Mouse (Mus musculus) gastrocnemius, postnatal 4 days (tissue): ENCODE data around the gene Prkg1. TPM values are rescaled to one million over a fixed set of nuclear protein-coding genes. Genes with fewer than 3 reads are reported as not detected.
A peak's percentile ranks its signal among the peaks of the same experiment; 100 is the strongest.
"Not testable (repeated sequence)": the region's sequence is repeated elsewhere in the genome, so short reads cannot be mapped to it uniquely, and the experiment has no call there.

Experiments used
- DNase-seq, 2 experiments: peaks; one replicate each; pipeline ENCODE4 v3.0.0; 2021 to 2022; ENCODE audit warnings: low spot score in 2 of 2, mixed read lengths in 2 of 2
- total RNA-seq, 2 experiments: library from RNA; stranded (reverse); gene quantifications; 2 replicates each; pipeline ENCODE4 v1.2.3; 2021

Prkg1 gene
- total RNA-seq, 2 experiments from 2014 or later: 42.3 to 50.1 TPM

GRCm38 (mm10) chr19:31444101-31444500 is 320.7 kb downstream of the Prkg1 start:
- DNase-seq: no peak

DNA sequence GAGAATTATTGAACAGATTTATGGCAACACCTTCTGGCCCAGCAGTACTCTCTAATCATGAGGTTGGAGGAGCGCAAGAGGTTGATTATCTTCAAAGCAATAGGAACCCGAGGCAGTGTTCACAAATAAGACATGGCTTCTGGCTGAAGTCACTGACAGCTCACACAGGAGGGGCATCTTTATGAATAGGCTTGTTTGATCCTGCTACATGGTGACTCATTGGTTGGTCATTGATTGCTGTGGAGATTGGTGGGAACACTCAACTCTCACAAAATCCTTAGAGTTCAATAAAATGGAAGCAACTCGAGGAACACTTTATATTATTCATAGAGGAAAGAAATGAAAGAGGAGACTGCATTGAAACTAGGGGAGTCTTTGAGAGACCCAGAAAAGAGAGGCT is 322.5 kb downstream of the Prkg1 start:
- DNase-seq: no peak

GRCm38 (mm10) chr19:31433446-31433845 is 331.4 kb downstream of the Prkg1 start:
- no peak for DNase-seq

GRCm38 (mm10) chr19:31431411-31431810 is 333.4 kb downstream of the Prkg1 start:
- no peak for DNase-seq

DNA sequence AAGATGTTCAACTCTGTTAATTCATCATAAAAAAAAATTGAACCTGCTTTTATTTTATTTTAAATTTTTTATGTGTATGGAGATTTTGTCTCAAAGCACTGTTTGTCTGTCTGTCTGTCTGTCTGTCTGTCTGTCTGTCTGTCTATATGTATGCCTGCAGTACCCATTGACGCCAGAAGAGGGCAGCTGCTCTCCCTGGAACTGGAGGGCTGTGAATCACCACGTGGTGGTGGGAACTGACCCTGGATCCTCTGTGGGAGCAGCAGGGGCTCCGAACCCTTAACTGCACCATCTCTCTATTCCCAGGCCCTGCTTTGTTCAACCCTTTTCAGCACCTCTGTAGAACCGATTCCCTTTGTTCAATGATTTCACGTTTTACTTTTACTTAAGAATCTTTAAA is 338.7 kb downstream of the Prkg1 start:
- DNase-seq: no peak

GRCm38 (mm10) chr19:31425199-31425598 is 339.6 kb downstream of the Prkg1 start:
- no peak for DNase-seq

DNA sequence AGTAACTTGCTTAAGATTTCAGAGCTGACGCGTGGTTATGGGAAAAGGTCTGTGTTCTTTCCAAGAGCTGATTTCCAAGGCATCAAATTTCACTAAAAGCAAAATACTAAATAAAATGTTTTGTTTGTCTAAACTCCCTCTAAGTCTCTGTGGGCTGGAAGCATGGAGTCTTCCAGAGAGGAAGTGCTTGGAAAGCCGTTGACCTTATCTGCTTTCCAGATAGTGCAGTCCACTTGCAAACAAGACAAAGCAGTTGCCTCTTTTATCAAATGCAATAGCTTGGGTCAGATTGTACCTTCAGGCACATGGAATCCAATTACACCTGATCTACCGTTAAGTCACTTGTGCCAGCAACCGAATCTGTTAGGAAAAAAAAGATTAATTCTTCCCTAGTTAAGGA is 340.5 kb downstream of the Prkg1 start:
- no peak for DNase-seq

DNA sequence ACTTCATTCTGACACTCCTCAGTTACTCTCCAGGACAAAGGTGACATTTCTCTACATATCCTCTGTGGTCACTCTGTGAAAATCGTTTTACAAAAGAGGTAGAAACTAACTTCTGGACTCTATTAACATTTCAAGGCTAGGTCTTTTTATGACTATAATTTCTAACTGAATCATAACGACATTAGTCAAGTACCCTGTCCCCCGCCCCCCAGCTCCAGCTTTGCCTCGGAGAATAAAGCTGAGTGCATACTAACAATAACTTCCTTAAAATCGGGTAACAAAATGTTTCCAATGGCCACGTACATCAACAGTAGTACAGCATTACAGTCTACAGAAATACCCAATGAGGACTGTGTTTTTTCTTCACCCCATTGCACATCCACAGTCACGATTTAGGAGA is 351.3 kb downstream of the Prkg1 start:
- no peak for DNase-seq

DNA sequence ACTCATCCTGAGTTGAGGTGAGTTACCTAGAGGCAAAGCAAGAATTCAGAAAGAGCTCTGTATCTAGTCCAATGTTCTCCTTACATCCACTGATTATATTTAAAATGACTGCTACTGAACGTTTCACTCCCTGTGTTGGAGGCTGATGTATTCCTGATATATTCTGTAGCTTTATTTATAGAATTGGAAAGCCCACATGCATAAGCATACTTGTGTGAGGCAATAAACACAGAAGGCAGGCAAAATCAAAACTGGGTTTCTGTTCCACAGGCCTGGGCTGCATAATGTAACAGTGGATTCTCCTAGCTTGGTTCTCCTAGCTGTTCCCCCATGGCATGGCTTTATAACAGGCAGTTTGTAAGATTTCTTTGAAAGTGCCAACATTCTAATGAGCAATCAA is 368.7 kb downstream of the Prkg1 start:
- DNase-seq: no peak

DNA sequence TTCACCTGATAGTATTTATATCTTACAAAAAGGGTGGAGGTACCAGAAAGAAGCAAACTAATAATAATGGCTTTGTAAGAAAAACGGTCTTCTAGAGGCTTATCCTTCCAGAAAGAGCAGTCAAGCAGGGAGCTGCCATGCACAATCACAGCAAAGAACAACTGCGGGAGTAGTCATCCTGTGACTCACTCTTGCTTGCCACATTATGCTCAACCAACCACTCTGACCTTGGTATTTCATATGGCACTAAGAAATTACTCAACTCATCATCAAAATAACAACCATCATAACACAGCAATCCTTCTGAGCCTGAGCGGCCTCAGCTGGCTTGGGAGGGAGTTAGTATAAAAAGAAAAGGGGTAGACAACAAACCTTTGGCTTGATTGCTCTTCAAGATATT is 379.5 kb downstream of the Prkg1 start:
- no peak for DNase-seq

DNA sequence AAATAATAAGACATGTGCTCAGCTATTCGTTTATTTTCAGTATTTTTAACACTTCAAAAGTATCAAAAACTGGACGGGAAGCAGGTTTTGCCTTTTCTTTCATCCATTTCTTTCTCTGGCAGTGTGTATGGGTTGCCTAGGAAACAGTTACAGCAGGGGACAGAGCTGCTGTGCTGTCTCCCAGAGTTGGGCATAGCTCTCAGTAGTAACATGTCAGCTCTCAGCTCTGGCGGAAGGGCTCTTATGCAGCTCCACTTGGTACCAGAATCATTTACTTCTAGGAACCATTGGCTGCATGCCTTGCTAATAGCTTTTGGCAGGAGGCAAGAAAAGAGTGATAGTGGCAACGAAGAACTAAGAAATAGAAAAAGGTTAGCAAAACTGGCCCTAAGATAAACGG is 381.0 kb downstream of the Prkg1 start:
- DNase-seq: no peak

DNA sequence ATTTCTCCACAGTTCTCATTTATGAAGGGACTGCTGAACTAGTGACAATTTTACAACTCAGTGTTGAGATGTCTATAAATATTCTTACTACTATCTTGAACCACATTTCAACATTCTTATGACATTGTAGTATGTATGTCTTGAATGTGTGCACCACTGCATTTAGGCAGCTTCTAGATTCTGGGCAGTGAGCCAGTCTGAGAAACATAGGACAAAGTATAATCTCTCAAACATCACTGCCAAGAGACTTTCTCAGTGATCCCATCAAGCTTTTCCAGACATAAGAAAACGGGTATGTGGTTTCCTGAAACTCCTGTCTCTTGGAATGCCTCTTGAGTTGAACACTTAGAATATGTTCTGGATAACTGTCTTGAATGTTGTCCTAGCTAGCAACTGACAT is 394.7 kb downstream of the Prkg1 start:
- no peak for DNase-seq

- no peak for DNase-seq
Measured at GRCm38 (mm10) chr19:31369116-31369515, 395.7 kb downstream of the Prkg1 start.

DNA sequence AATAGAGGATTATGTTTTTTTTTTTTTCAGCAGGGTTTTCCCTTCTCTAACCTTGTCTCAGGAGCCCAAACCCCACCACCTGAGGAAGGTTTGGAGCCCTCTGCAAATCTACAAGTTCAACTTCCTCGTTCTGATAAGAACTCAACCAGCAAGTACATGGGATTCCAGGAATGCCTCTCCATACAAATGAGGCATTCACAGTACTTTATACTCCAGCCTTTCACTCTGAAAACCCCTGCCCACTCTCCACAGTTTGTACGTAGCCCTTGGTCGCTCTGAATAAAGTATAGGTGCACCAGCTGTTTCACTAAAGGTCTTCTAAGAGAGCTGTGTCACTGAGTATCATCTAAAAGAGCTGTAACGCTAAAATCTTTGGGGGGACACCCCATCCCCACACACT is 402.8 kb downstream of the Prkg1 start:
- DNase-seq: no peak

- DNase-seq: no peak
Measured at GRCm38 (mm10) chr19:31361575-31361974, 403.3 kb downstream of the Prkg1 start.

- DNase-seq: no peak
Measured at GRCm38 (mm10) chr19:31361161-31361560, 403.7 kb downstream of the Prkg1 start.

GRCm38 (mm10) chr19:31354959-31355358 is 409.9 kb downstream of the Prkg1 start:
- DNase-seq: no peak

GRCm38 (mm10) chr19:31352784-31353183 is 412.0 kb downstream of the Prkg1 start:
- DNase-seq: not testable (repeated sequence)

DNA sequence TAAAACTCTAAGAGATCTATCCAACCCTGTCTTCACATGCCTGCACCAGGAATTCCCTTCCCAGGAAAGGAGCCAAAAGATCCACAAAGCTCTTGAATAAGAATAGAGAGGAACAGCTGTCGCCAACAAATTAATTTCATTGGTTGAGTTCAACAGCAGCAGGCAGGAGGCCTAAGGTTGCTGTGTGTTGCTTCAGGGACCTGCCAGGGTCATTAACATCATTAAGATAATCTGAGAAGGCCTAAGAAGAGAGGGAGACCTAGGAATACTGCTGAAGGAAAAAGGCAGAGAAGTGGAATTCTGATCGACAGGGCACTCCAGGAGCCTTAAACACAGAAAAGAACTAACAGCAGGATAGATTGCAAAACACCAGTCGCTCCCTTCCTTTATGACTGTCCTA is 413.0 kb downstream of the Prkg1 start:
- DNase-seq: no peak

DNA sequence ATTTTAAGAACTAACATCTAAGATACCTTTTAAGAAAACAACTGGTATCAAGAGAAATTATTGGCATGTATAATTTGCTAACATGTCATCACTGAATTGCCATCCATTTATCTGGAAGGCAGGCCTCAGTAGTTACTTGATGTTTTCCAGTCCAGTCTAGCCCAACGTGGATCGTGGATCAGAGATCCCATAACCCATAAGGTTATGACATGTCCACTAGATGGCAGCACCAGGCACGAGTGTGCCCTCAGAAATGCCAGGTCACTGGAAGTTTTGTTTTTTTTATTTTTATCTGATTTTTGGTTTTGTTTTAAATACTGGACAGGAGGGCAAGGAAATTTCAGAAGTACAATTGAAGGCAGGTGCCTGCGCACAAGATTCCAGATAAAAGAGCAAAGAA is 422.7 kb downstream of the Prkg1 start:
- DNase-seq: peak; percentile 25 to 65

- no peak for DNase-seq
Measured at GRCm38 (mm10) chr19:31340898-31341297, 423.9 kb downstream of the Prkg1 start.

- no peak for DNase-seq
Measured at GRCm38 (mm10) chr19:31338355-31339101, 426.3 kb downstream of the Prkg1 start.

GRCm38 (mm10) chr19:31337863-31338217 is 427.0 kb downstream of the Prkg1 start:
- DNase-seq: no peak
